Mouse (Mus musculus): Measurements from ENCODE around the gene Plaur. TPM values are rescaled to one million over a fixed set of nuclear protein-coding genes. Genes with fewer than 3 reads are reported as not detected.

The Plaur gene
- polyA plus RNA-seq, 1 experiment from 2014 or later: 2.3 TPM

DNA sequence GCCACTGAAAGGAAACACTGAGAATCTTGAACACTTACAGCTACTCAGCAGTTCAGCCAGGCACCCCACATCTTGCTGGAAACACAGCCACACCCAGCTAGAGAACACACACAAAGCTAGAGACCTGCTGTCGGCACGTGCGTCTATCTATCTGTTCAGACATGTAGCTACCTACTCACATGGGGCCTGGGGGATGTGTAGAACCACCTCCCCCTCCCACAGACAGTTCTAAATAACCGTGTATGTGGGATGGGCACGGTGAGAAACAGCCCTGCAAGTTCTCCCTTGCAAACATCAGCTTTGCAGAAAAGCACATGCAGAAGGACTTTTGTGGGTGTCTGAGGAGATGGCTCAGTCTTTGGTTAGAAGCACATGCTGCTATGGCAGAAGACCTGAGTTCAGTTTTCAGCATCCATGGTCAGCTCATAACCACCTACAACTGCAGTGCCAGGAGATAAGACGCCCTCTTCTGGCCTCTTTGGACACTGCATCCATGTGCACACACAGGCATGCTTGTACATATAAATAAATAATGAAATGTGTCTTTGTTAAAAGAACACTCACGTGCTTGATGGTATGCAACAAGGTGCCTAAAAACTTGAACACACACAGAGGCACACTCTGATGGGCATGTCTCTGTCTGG is 15.5 kb upstream of the Plaur start:
- Histone ChIP-seq H3K27me3 (0 out of 2 replicates have a peak, but pooled peaks cover 2% of the 10 kb centered on the region), H3K4me3 (replicated peaks) (no peak overlapping the region), H3K9ac (no peak overlapping the region), H3K36me3 (no peaks in the 10 kb centered on the region), H3K9me3 (replicated peaks) (no peaks in the 10 kb centered on the region), H3K4me1 (replicated peaks) (peaks cover 15% of the 10 kb centered on the region), H3K27ac (no peak overlapping the region), H3K4me2 (no peak overlapping the region)
- DNase-seq: no peak
- ATAC-seq (ENCODE audit: low read depth): no peak
- 46% methylated on average over 7 of the region's 7 CpGs for WGBS (ENCODE audit: insufficient replicate concordance)

- no peak overlapping the region for H3K4me3 ChIP-seq (replicated peaks)
- no peak for DNase-seq
- H3K36me3 ChIP-seq: no peaks in the 10 kb centered on the region
- H3K9ac ChIP-seq: no peak overlapping the region
- ATAC-seq (ENCODE audit: low read depth): no peak
- H3K4me2 ChIP-seq: no peak overlapping the region
- H3K9me3 ChIP-seq (replicated peaks): no peaks in the 10 kb centered on the region
- peaks cover 6% of the 10 kb centered on the region for H3K27me3 ChIP-seq
- H3K27ac ChIP-seq: no peak overlapping the region
- peaks cover 17% of the 10 kb centered on the region for H3K4me1 ChIP-seq (replicated peaks)
- WGBS (ENCODE audit: insufficient replicate concordance): 51% methylated on average over 14 of the region's 14 CpGs
Observed at GRCm38 (mm10) chr7:24448782-24449517, 13.3 kb upstream of the Plaur start.

DNA sequence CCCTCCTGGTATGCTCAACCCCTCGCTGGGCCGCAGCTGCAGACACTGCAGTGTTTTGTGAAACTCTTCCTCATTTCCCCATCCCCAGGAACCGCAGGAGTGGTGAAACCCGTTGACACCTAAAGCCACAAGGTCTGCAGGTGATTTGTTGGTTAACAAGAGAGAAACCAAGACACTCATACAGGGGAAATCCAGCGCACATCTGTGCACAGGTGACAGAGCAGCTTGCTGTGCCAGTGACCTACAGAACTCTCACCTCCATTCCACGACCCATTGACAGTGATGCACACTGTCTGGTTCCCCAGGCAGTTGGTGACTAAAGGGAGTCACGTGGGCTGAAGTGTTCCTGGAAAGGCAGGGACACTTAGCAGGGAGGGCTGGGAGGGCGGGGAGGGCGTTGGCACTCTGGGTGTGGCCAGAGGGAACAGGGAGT is 11.7 kb upstream of the Plaur start:
- H3K27ac ChIP-seq: no peak overlapping the region
- H3K4me2 ChIP-seq: no peak overlapping the region
- peaks cover 17% of the 10 kb centered on the region for H3K4me1 ChIP-seq (replicated peaks)
- no peaks in the 10 kb centered on the region for H3K36me3 ChIP-seq
- no peak for DNase-seq
- 26% methylated on average over 9 of the region's 9 CpGs for WGBS (ENCODE audit: insufficient replicate concordance)
- H3K9ac ChIP-seq: no peak overlapping the region
- peak; percentile 53 for ATAC-seq (ENCODE audit: low read depth)
- no peak overlapping the region for H3K4me3 ChIP-seq (replicated peaks)
- no peaks in the 10 kb centered on the region for H3K9me3 ChIP-seq (replicated peaks)
- peaks cover 6% of the 10 kb centered on the region for H3K27me3 ChIP-seq

- H3K36me3 ChIP-seq: no peaks in the 10 kb centered on the region
- no peak within 1 kb of the TSS for H3K4me3 ChIP-seq (replicated peaks)
- no peak within 1 kb of the TSS for H3K9ac ChIP-seq
- no peak within 1 kb of the TSS for H3K4me2 ChIP-seq
- H3K27me3 ChIP-seq: peaks cover 6% of the 10 kb centered on the region
- no peaks in the 10 kb centered on the region for H3K9me3 ChIP-seq (replicated peaks)
- no peak within 1 kb of the TSS for H3K27ac ChIP-seq
- WGBS (ENCODE audit: insufficient replicate concordance): 59% methylated on average over 9 of the region's 9 CpGs
- no peak for DNase-seq
- H3K4me1 ChIP-seq (replicated peaks): peaks cover 17% of the 10 kb centered on the region
- no peak for ATAC-seq (ENCODE audit: low read depth)
Observed at GRCm38 (mm10) chr7:24451855-24452311, 10.4 kb upstream of the Plaur start, which contains the start of gene Irgc1. Gene Irgc1 (minus strand): TSS chr7:24452297.

DNA sequence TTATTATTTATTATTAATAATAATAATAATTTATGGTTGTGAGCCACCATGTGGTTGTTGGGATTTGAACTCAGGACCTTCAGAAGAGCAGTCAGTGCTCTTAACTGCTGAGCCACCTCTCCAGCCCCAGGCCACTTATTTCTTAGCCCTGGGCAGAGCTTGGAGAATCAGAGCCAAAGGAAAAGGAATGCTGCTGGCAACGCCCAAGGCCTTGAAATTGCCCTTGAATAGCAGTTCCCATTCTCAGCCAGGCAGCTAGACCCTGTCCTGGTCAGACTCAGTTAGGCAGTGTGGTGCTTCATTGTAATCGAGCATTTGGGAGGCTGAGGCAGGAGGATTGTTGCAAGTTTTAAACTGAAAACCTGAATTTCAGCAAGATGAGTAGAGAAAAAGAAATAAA is 8.1 kb upstream of the Plaur start:
- 44% methylated on average over 2 of the region's 2 CpGs for WGBS (ENCODE audit: insufficient replicate concordance)
- H3K27me3 ChIP-seq: peaks cover 4% of the 10 kb centered on the region
- no peak for ATAC-seq (ENCODE audit: low read depth)

DNA sequence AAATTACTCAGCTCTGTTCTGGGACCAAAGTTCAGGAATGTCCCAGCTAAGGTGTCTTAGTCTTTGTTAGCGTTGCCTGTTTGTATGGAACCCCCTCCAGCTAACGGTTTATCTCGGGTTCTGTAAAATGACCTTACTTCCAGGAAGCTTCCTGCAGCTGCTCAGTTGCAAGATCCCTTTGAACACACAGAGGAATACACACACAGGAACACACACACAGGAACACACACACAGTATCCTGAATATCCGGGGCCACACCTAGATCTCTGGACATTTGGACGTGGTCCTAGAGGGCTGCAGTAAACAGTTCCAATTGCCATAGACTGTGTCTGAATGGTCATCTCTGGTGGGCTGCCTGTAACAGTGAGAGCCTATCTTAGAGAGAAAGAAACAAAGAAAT is 6.6 kb upstream of the Plaur start:
- no peak overlapping the region for H3K9ac ChIP-seq
- H3K36me3 ChIP-seq: no peaks in the 10 kb centered on the region
- no peak overlapping the region for H3K27ac ChIP-seq
- DNase-seq (no peak), ATAC-seq (ENCODE audit: low read depth) (no peak)
- no peak overlapping the region for H3K4me3 ChIP-seq (replicated peaks)
- H3K9me3 ChIP-seq (replicated peaks): no peaks in the 10 kb centered on the region
- H3K4me2 ChIP-seq: no peak overlapping the region
- H3K4me1 ChIP-seq (replicated peaks): peaks cover 15% of the 10 kb centered on the region
- WGBS (ENCODE audit: insufficient replicate concordance): 60% methylated on average over 5 of the region's 5 CpGs
- H3K27me3 ChIP-seq: peaks cover 4% of the 10 kb centered on the region

More for the DNA sequence above, 8.1 kb upstream of the Plaur start:
- H3K4me1 ChIP-seq (replicated peaks): peaks cover 17% of the 10 kb centered on the region
- H3K4me2 ChIP-seq: no peak overlapping the region
- no peak overlapping the region for H3K27ac ChIP-seq
- H3K4me3 ChIP-seq (replicated peaks): no peak overlapping the region
- no peak overlapping the region for H3K9ac ChIP-seq
- no peaks in the 10 kb centered on the region for H3K9me3 ChIP-seq (replicated peaks)
- DNase-seq: no peak
- no peaks in the 10 kb centered on the region for H3K36me3 ChIP-seq

DNA sequence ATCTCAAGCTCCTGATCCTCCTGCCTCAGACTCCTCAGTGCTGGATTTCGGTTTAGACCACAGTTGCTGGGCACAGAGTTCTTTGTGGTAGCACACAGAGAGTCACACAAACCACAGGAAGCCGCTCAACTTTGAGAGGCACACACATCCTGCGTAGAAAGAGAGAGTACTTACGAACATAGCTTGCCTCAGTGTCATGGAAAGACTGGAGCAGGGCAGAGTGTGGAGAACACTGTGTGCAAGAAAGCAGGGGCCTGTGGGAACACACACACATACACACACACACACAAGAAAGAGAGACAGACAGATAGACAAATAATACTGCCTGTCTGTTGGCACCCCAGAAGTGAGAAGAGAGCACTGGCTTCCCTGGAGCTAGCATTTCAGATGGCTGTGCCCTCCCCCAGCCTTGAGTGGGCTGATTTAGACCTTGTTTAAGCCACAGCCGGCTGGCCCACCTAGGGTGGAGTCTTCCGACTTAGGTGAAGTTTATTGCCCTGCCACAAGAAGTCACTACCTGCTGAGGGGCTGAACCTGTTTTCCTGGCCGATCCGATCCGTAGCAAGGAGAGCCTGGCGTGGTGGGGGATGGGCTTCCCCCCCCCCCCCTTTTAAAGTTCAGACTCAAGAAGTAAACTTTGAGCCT is 4.4 kb upstream of the Plaur start:
- Histone ChIP-seq H3K9me3 (replicated peaks) (no peaks in the 10 kb centered on the region), H3K36me3 (no peaks in the 10 kb centered on the region), H3K27ac (no peak overlapping the region), H3K4me1 (replicated peaks) (peaks cover 17% of the 10 kb centered on the region), H3K9ac (no peak overlapping the region), H3K4me3 (replicated peaks) (no peak overlapping the region), H3K27me3 (peaks cover 11% of the 10 kb centered on the region), H3K4me2 (no peak overlapping the region)
- DNase-seq: no peak
- 33% methylated on average over 10 of the region's 10 CpGs for WGBS (ENCODE audit: insufficient replicate concordance)
- ATAC-seq (ENCODE audit: low read depth): no peak

DNA sequence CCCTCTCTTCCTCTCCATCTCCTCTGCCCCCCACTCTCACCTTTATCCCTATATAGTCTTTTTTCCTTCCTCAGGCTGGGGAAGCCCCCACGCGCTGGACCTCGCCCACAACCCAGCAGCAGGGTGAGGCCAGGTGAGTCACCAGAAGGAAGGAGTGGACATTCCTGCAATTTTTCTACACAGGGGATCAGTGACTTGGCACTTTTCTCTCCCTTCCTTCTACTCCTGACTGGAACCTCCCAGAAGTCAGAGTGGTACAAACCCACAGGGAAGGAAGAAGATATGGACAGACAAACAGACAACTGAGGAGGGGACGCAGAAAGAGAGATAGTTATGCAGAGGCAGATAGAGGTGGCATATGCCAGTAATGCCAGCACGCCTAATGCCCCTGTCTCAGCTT is 2.8 kb upstream of the Plaur start:
- Histone ChIP-seq H3K27ac (no peak overlapping the region), H3K9me3 (replicated peaks) (no peaks in the 10 kb centered on the region), H3K4me1 (replicated peaks) (peaks cover 18% of the 10 kb centered on the region), H3K36me3 (no peaks in the 10 kb centered on the region), H3K4me2 (no peak overlapping the region), H3K27me3 (peaks cover 15% of the 10 kb centered on the region), H3K4me3 (replicated peaks) (no peak overlapping the region), H3K9ac (no peak overlapping the region)
- 53% methylated on average over 5 of the region's 5 CpGs for WGBS (ENCODE audit: insufficient replicate concordance)
- no peak for ATAC-seq (ENCODE audit: low read depth)
- no peak for DNase-seq

DNA sequence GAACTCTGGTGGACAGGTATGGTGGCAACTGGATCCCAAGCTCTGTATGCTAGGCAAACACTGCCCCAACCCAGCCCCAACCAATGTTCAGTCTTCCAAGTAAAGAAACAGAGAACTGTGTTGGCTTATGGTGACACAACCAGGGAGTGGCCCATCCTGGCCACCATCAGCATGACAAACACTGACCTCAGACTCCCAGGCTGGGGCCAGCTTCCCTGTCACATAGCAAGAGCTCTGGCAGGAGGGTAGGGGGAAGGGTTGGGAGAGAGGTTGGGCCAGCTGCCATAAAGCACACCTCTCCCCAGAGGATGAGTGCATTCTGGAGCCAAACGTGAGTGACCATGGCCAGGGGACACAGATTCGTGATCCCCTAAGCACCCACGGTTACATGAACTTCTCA is 2.4 kb upstream of the Plaur start:
- Histone ChIP-seq H3K27me3 (peaks cover 15% of the 10 kb centered on the region), H3K4me2 (no peak overlapping the region), H3K36me3 (no peaks in the 10 kb centered on the region), H3K27ac (no peak overlapping the region), H3K4me1 (replicated peaks) (peaks cover 18% of the 10 kb centered on the region), H3K9me3 (replicated peaks) (no peaks in the 10 kb centered on the region), H3K4me3 (replicated peaks) (no peak overlapping the region), H3K9ac (no peak overlapping the region)
- WGBS (ENCODE audit: insufficient replicate concordance): 59% methylated on average over 3 of the region's 3 CpGs
- DNase-seq (no peak), ATAC-seq (ENCODE audit: low read depth) (peak; percentile 34; the same call in 1 of the 2 replicates)

DNA sequence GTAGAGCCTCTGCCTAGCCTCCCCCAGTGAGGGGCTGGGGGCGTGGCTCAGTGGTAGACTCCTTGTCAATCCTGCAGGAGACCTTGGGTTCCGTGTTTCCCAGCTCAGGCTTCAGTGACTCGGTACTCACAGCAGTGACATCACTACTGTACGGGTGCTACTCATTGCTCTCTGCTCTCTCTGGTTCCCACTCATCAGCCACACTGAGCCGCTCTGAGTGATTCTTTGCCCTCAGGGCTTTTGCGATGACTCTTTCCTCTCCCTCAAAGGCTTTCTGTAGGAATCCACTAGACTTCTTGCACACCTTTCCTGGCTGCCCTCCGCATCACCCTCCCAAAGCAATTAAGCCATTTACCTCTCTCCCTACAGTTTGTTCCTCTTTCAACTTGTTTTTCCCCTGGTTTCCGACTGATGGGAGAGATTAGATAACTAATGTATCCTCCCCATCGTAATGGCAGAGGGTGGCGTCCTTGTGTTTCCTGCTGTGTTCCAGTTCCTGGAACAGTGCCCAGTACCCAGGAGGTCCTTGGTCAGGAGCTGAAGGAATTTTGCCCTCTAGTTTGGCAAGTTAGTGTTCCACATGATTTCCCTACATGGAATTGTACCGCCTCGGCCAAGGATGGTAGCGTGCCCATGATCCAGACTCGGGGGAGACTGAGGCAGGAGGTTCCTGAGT is 770 bp upstream of the Plaur start:
- ATAC-seq (ENCODE audit: low read depth) (no peak), DNase-seq (no peak)
- H3K9ac ChIP-seq: no peak overlapping the region
- peaks cover 18% of the 10 kb centered on the region for H3K4me1 ChIP-seq (replicated peaks)
- H3K36me3 ChIP-seq: no peaks in the 10 kb centered on the region
- peaks cover 15% of the 10 kb centered on the region for H3K27me3 ChIP-seq
- no peak overlapping the region for H3K4me2 ChIP-seq
- H3K9me3 ChIP-seq (replicated peaks): no peaks in the 10 kb centered on the region
- H3K27ac ChIP-seq: no peak overlapping the region
- WGBS (ENCODE audit: insufficient replicate concordance): 25% methylated on average over 14 of the region's 14 CpGs
- no peak overlapping the region for H3K4me3 ChIP-seq (replicated peaks)

GRCm38 (mm10) chr7:24466835-24467234 is 4.6 kb downstream of the Plaur start:
- whole genome bisulfite sequencing (ENCODE audit: insufficient replicate concordance): 50% methylated on average over 6 of the region's 6 CpGs
- no peak overlapping the region for H3K27ac ChIP-seq
- no peak overlapping the region for H3K9ac ChIP-seq
- ATAC-seq (ENCODE audit: low read depth) (no peak), DNase-seq (no peak)
- no peaks in the 10 kb centered on the region for H3K9me3 ChIP-seq (replicated peaks)
- H3K4me1 ChIP-seq (replicated peaks): peaks cover 7% of the 10 kb centered on the region
- H3K4me3 ChIP-seq (replicated peaks): no peak overlapping the region
- H3K4me2 ChIP-seq: no peak overlapping the region
- no peaks in the 10 kb centered on the region for H3K36me3 ChIP-seq
- peaks cover 11% of the 10 kb centered on the region for H3K27me3 ChIP-seq
